Mouse (Mus musculus) lung, postnatal 0 days (tissue): ENCODE results near the gene Safb2.

Experiments
- CTCF ChIP-seq: IDR thresholded peaks from 2 replicates; pipeline ENCODE4 v1.5.1; 2016; ENCODE audit warnings: antibody characterized with exemption, mild to moderate bottlenecking
- EP300 ChIP-seq: IDR thresholded peaks from 2 replicates; pipeline ENCODE4 v1.6.1; 2016; ENCODE audit warnings: antibody characterized with exemption, mild to moderate bottlenecking, control low read depth

GRCm38 (mm10) chr17:56570287-56570686 lies 14.1 kb downstream of the Safb2 start:
- TF ChIP-seq CTCF, result no peak
- no peak for TF ChIP-seq EP300
